Mouse (Mus musculus) urinary bladder, postnatal 25 days (tissue): ENCODE measurements around the gene Trappc6a.

ENCODE experiments used
- DNase-seq: peaks from one replicate; pipeline ENCODE4 v3.0.0; 2022; ENCODE audit warnings: low spot score

Gene Trappc6a

GRCm38 (mm10) chr7:19561765-19562642, 53.8 kb downstream of the Trappc6a start:
- DNase-seq, result peak; percentile 93

- DNase-seq, result no peak
Measured at GRCm38 (mm10) chr7:19562643-19563410, 54.6 kb downstream of the Trappc6a start, which contains the start of gene Ppp1r37. Ppp1r37 (minus strand) TSS chr7:19563076.

GRCm38 (mm10) chr7:19563884-19564283, 55.7 kb downstream of the Trappc6a start:
- DNase-seq, result no peak

- DNase-seq, result no peak
Measured at GRCm38 (mm10) chr7:19564455-19564854, 56.3 kb downstream of the Trappc6a start.
